Mouse (Mus musculus) olfactory bulb, adult 2 months (tissue): ENCODE results near the gene Fcgr2b.

ENCODE experiments used
- CTCF ChIP-seq: fragments of 200-500 bp; IDR thresholded peaks from 2 replicates; pipeline ENCODE4 v1.5.1; 2012; ENCODE audit warnings: low read depth, mild to moderate bottlenecking, low read length, moderate library complexity; ENCODE audit not compliant: insufficient read depth
- POLR2A ChIP-seq: fragments of 200-500 bp; IDR thresholded peaks from 2 replicates; pipeline ENCODE4 v1.6.1; 2012; ENCODE audit warnings: mild to moderate bottlenecking, low read depth, low read length, moderate library complexity; ENCODE audit not compliant: insufficient read depth

GRCm38 (mm10) chr1:170926941-170927340, 49.4 kb downstream of the Fcgr2b start:
- TF ChIP-seq POLR2A (no peak), CTCF (no peak)
